Mouse (Mus musculus): ENCODE results near the gene Cd93. TPM values are rescaled to one million over a fixed set of nuclear protein-coding genes. Genes with fewer than 3 reads are reported as not detected.
A peak's percentile ranks its signal among the peaks of the same experiment; 100 is the strongest.

Cd93 gene
- polyA plus RNA-seq, 1 experiment = 14.5 TPM

DNA sequence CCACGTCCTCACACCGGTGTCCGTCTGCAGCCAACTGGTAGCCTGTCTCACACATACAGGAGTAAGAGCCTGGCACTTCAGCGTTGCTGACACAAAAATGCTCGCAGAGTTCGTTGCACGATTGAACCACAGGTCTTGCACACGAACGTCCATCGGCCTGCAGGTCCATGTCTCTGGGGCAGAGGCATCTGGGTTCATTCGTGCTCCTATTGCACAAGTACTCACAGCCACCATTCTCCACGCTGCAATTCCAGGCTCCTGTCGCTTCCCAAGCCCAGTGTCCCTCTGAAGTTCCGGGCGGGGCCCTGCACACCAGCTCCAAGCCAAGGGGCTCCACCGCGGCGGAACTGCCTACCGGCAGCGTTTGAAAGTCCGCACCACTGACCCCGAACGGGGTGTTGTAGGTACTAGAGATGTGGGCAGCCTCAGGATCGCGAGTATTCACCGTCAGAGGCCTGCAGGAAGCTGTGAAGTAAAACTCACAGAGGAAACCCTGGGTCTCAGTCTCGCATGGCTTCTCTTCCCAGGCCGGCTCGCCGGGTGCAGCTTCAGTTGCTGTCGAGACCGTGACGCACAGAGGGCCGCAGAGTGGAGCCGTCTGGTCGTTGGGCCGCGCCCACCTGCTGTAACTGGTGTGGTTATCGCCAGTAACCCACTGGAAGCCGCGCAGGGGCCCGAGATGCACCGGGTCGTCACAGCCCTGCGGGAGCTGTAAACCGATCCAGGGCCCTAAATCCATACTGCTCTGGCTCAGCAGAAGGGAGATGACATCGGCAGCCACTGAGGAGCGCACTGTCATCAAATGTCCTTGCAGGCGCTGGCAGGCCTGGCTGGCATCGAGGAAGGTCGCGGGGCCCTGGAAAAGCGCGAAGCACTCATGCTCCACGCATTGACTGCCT is 36.1 kb downstream of the Cd93 start:
- TF ChIP-seq POLR2A (IDR thresholded peaks at IDR 0.05; ENCODE audit: borderline replicate concordance, control insufficient read depth, low read depth, low read length) = peak; percentile 60; the same call in 1 of the 2 replicates
- TF ChIP-seq CTCF (IDR thresholded peaks at IDR 0.05; ENCODE audit: control insufficient read depth, insufficient read depth, low read length) = no peak
- Histone ChIP-seq H3K27ac (ENCODE audit: control insufficient read depth, insufficient read depth, low read depth, low read length, poor library complexity) (peak overlapping the region; percentile 81), H3K4me3 (replicated peaks; ENCODE audit: control insufficient read depth, low read depth, low read length) (peak overlapping the region; percentile 73), H3K4me1 (ENCODE audit: control insufficient read depth, insufficient read depth, low read length) (no peaks in the 10 kb centered on the region; the same call in 1 of the 2 replicates)
- 5% methylated on average over 55 of the region's 55 CpGs for WGBS

DNA sequence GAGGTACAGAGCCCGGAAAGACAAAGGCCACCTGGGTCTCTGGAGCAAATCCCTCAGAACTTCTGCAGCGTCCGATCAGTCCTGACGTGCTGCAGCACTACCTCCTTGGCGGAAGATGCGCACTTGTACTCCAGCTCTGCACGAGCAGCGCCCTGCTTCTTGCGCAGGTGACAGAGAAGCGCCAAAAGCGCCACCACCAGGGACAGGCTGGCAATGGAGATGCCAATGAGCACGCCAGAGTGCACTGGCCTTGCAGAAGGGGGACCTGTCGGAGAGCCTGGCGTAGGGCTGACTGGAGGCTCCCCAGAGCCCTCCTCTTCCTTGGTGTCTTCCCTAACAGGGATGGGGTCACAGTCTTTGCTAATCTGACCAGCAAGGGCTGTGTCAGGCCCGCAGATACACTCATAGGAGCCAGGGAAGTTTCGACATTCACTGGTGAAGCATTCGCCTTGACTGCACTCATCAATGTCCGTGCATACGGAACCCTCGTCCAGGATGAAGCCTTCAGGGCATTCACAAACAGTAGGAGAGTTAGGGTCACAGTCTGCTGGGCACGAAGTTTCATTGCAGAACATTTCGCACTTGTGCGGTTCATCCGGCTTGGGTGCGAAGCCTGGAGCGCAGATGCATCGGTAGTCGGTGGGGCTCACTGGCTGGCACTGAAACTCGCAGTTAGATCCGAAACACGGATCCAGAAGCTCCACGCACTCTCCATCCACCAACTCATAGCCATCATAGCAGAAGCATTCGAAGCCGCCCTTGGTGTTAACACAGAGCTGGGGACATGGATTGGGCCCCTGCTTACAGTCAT is 37.0 kb downstream of the Cd93 start:
- Histone ChIP-seq H3K27ac (ENCODE audit: control insufficient read depth, insufficient read depth, low read depth, low read length, poor library complexity) (peak overlapping the region; percentile 81), H3K4me1 (ENCODE audit: control insufficient read depth, insufficient read depth, low read length) (no peaks in the 10 kb centered on the region; the same call in 1 of the 2 replicates), H3K4me3 (replicated peaks; ENCODE audit: control insufficient read depth, low read depth, low read length) (peak overlapping the region; percentile 73)
- TF ChIP-seq POLR2A (IDR thresholded peaks at IDR 0.05; ENCODE audit: borderline replicate concordance, control insufficient read depth, low read depth, low read length) (peak; percentile 39; the same call in 1 of the 2 replicates), CTCF (IDR thresholded peaks at IDR 0.05; ENCODE audit: control insufficient read depth, insufficient read depth, low read length) (peak; percentile 54; the same call in 1 of the 2 replicates)
- WGBS = 15% methylated on average over 34 of the region's 34 CpGs

DNA sequence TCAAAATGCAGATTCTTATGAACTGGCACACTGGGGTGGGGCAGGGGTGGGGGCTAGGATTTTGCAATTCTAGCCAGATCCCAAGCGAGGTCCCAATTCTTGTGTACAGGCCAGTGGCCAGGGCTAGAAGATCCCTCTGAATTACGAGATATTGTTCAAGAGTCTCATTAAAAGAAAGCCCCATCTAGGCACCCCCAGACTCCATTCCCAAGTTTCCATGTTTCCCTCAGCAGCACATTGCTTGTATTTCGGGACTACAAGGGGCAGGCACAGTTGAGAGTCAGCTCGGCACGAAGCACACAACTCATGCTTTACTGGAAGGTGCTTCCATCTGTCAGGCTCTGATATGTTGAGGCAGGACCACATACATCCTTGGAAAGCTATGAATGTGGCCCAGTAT is 38.5 kb downstream of the Cd93 start:
- no peak overlapping the region for H3K27ac ChIP-seq (ENCODE audit: control insufficient read depth, insufficient read depth, low read depth, low read length, poor library complexity)

DNA sequence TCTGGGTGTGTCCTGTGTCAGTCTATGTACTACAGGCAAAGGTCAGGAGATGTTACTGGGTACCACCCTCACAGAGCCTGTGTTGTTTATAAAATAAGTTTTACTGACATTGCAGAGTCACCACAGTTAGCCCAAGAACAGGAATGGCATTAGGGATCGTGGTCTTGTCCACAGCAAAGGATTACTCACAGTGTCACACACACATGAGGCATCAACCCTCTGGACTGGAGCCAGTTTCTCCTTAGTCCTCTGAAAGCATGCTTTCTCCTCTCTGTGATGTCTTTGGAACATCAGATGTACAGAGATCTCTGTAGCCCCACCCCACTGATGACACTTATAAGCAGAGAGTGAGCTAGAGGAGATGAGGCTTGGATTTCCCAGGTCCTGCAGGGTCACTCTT is 41.1 kb downstream of the Cd93 start:
- Histone ChIP-seq H3K4me3 (replicated peaks; ENCODE audit: control insufficient read depth, low read depth, low read length) (no peak overlapping the region), H3K4me1 (ENCODE audit: control insufficient read depth, insufficient read depth, low read length) (no peaks in the 10 kb centered on the region; the same call in 1 of the 2 replicates), H3K27ac (ENCODE audit: control insufficient read depth, insufficient read depth, low read depth, low read length, poor library complexity) (no peak overlapping the region)
- 72% methylated on average over 1 of the region's 1 CpGs for WGBS
- TF ChIP-seq CTCF (IDR thresholded peaks at IDR 0.05; ENCODE audit: control insufficient read depth, insufficient read depth, low read length) (no peak), POLR2A (IDR thresholded peaks at IDR 0.05; ENCODE audit: borderline replicate concordance, control insufficient read depth, low read depth, low read length) (no peak)

More for the DNA sequence above, 38.5 kb downstream of the Cd93 start:
- no peak overlapping the region for H3K4me3 ChIP-seq (replicated peaks; ENCODE audit: control insufficient read depth, low read depth, low read length)
- TF ChIP-seq POLR2A (IDR thresholded peaks at IDR 0.05; ENCODE audit: borderline replicate concordance, control insufficient read depth, low read depth, low read length) (no peak), CTCF (IDR thresholded peaks at IDR 0.05; ENCODE audit: control insufficient read depth, insufficient read depth, low read length) (no peak)
- H3K4me1 ChIP-seq (ENCODE audit: control insufficient read depth, insufficient read depth, low read length) = no peaks in the 10 kb centered on the region; the same call in 1 of the 2 replicates
- WGBS = 76% methylated on average over 5 of the region's 5 CpGs

DNA sequence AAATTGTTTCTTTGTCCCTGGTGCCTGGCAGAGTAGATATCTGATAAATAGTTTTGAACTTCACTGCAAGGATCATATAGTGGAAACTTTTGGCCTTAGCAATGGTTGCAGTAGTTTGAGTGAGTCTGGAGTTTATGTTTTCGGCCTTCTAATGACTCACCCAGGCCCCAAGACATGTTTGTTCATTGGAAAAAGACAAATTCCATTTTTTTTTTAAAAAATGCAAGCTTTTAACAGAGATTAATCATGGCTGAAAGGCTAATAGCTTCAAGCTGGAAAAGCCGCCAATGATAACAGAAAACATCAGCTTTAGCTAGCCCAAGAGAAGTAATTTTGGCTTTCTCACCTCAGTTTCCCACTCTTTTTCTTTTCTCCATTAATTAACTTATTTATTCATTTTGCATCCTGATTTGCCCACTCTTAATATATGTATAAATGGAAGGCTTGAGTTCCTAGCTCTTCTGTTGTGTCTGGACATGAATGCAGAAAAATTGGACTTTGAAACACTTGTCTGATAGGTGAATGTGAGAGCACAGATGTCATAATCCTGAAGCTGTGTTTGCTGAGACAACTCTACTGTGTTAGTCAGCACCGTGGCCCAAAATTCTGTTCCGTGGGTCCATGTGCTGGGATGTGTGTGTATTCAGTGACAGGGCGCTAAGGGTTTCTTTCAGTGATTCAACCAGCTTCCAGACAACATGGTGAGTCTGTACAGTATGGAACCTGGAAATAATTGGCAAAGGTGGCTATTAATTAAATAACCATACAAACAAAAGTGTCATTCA is 44.3 kb downstream of the Cd93 start:
- Histone ChIP-seq H3K4me1 (ENCODE audit: control insufficient read depth, insufficient read depth, low read length) (peaks cover 4% of the 10 kb centered on the region; the same call in 1 of the 2 replicates), H3K4me3 (replicated peaks; ENCODE audit: control insufficient read depth, low read depth, low read length) (no peak overlapping the region), H3K27ac (ENCODE audit: control insufficient read depth, insufficient read depth, low read depth, low read length, poor library complexity) (no peak overlapping the region)
- TF ChIP-seq POLR2A (IDR thresholded peaks at IDR 0.05; ENCODE audit: borderline replicate concordance, control insufficient read depth, low read depth, low read length) (no peak), CTCF (IDR thresholded peaks at IDR 0.05; ENCODE audit: control insufficient read depth, insufficient read depth, low read length) (no peak)
- 83% methylated on average over 5 of the region's 5 CpGs for WGBS

- 52% methylated on average over 1 of the region's 1 CpGs for WGBS
Measured at GRCm38 (mm10) chr2:148397784-148398100, 45.6 kb downstream of the Cd93 start.

GRCm38 (mm10) chr2:148397015-148397783 is 46.2 kb downstream of the Cd93 start:
- WGBS = 4% methylated on average over 11 of the region's 11 CpGs
- Histone ChIP-seq H3K4me3 (replicated peaks; ENCODE audit: control insufficient read depth, low read depth, low read length) (no peak overlapping the region), H3K4me1 (ENCODE audit: control insufficient read depth, insufficient read depth, low read length) (peaks cover 7% of the 10 kb centered on the region), H3K27ac (ENCODE audit: control insufficient read depth, insufficient read depth, low read depth, low read length, poor library complexity) (peak overlapping the region; percentile 78; the same call in 1 of the 2 replicates)
- TF ChIP-seq CTCF (IDR thresholded peaks at IDR 0.05; ENCODE audit: control insufficient read depth, insufficient read depth, low read length) = no peak
- no peak for TF ChIP-seq POLR2A (IDR thresholded peaks at IDR 0.05; ENCODE audit: borderline replicate concordance, control insufficient read depth, low read depth, low read length)

More at GRCm38 (mm10) chr2:148397784-148398100, 45.6 kb downstream of the Cd93 start:
- no peak for TF ChIP-seq POLR2A (IDR thresholded peaks at IDR 0.05; ENCODE audit: borderline replicate concordance, control insufficient read depth, low read depth, low read length)
- TF ChIP-seq CTCF (IDR thresholded peaks at IDR 0.05; ENCODE audit: control insufficient read depth, insufficient read depth, low read length) = no peak
- peak overlapping the region; percentile 27; the same call in 1 of the 2 replicates for H3K27ac ChIP-seq (ENCODE audit: control insufficient read depth, insufficient read depth, low read depth, low read length, poor library complexity)
- no peak overlapping the region for H3K4me3 ChIP-seq (replicated peaks; ENCODE audit: control insufficient read depth, low read depth, low read length)
- peaks cover 7% of the 10 kb centered on the region for H3K4me1 ChIP-seq (ENCODE audit: control insufficient read depth, insufficient read depth, low read length)

Data from bone marrow, adult 2 months (tissue).